Mouse (Mus musculus) megakaryocyte progenitor cell, adult 5-6 weeks (primary cell): ENCODE results near the gene Rgs12. TPM values are rescaled to one million over a fixed set of nuclear protein-coding genes. Genes with fewer than 3 reads are reported as not detected.

Experiments
- ATAC-seq: replicated peaks from 2 replicates; pipeline ENCODE4 v1.8.0; 2016; ENCODE audit warnings: mild to moderate bottlenecking, moderate TSS enrichment, inconsistent platforms; ENCODE audit not compliant: poor library complexity
- total RNA-seq, 2 experiments: library from RNA; stranded (forward) in 1 of 2; stranded (reverse) in 1 of 2; fragments of 157-497, 149-512 nt in 1 of 2; fragments of 200-1000 nt in 1 of 2; gene quantifications; 2 replicates each; pipeline versions ENCODE4 v1.2.3 to v1.2.4; 2015 to 2017

Rgs12 gene
- total RNA-seq, 2 experiments from 2014 or later: 8.3 to 12.2 TPM

GRCm38 (mm10) chr5:34976540-34977292, 27.5 kb downstream of the Rgs12 start:
- peak; percentile 58 for ATAC-seq

- ATAC-seq: 0 out of 2 replicates have a peak, but pooled peaks have one; percentile 11
Observed at GRCm38 (mm10) chr5:34980099-34980498, 30.9 kb downstream of the Rgs12 start.

- no peak for ATAC-seq
Observed at GRCm38 (mm10) chr5:34981734-34982133, 32.5 kb downstream of the Rgs12 start.

- peak; percentile 43 for ATAC-seq
Observed at GRCm38 (mm10) chr5:34984933-34985332, 35.7 kb downstream of the Rgs12 start.

GRCm38 (mm10) chr5:34985867-34986266, 36.6 kb downstream of the Rgs12 start:
- ATAC-seq: peak; percentile 69

GRCm38 (mm10) chr5:34987396-34987795, 38.2 kb downstream of the Rgs12 start:
- peak; percentile 65 for ATAC-seq

- no peak for ATAC-seq
Observed at GRCm38 (mm10) chr5:34988690-34989089, 39.4 kb downstream of the Rgs12 start.

- 0 out of 2 replicates have a peak, but pooled peaks have one; percentile 22 for ATAC-seq
Observed at GRCm38 (mm10) chr5:34989321-34989772, 40.1 kb downstream of the Rgs12 start.

- no peak for ATAC-seq
Observed at GRCm38 (mm10) chr5:34998754-34999153, 49.5 kb downstream of the Rgs12 start.

GRCm38 (mm10) chr5:34999281-34999680, 50.0 kb downstream of the Rgs12 start:
- ATAC-seq: no peak

- no peak for ATAC-seq
Observed at GRCm38 (mm10) chr5:35000323-35000722, 51.1 kb downstream of the Rgs12 start.

GRCm38 (mm10) chr5:35001144-35001543, 51.9 kb downstream of the Rgs12 start:
- peak; percentile 33 for ATAC-seq

- no peak for ATAC-seq
Observed at GRCm38 (mm10) chr5:35003611-35004162, 54.4 kb downstream of the Rgs12 start.

GRCm38 (mm10) chr5:35004769-35005168, 55.5 kb downstream of the Rgs12 start:
- ATAC-seq: no peak

- no peak for ATAC-seq
Observed at GRCm38 (mm10) chr5:35005659-35006058, 56.4 kb downstream of the Rgs12 start.

GRCm38 (mm10) chr5:35006599-35006998, 57.4 kb downstream of the Rgs12 start:
- ATAC-seq: no peak

GRCm38 (mm10) chr5:35009163-35009562, 59.9 kb downstream of the Rgs12 start:
- no peak for ATAC-seq

GRCm38 (mm10) chr5:35010656-35011055, 61.4 kb downstream of the Rgs12 start:
- ATAC-seq: no peak

GRCm38 (mm10) chr5:35011156-35011923, 62.1 kb downstream of the Rgs12 start:
- no peak for ATAC-seq

GRCm38 (mm10) chr5:35014036-35014435, 64.8 kb downstream of the Rgs12 start:
- ATAC-seq: no peak

- ATAC-seq: no peak
Observed at GRCm38 (mm10) chr5:35019673-35020300, 70.5 kb downstream of the Rgs12 start.
